Mouse (Mus musculus) lung, adult 2 months (tissue): ENCODE measurements around the gene Tgif1.
A peak's percentile ranks its signal among the peaks of the same experiment; 100 is the strongest.

ENCODE experiments used
- CTCF ChIP-seq: fragments of 200-500 bp; IDR thresholded peaks from 2 replicates; pipeline ENCODE4 v1.5.1; 2011; ENCODE audit warnings: mild to moderate bottlenecking, low read length, control low read depth; ENCODE audit not compliant: insufficient read depth
- POLR2A ChIP-seq: fragments of 200-500 bp; IDR thresholded peaks from 2 replicates; pipeline ENCODE4 v1.6.1; 2011; ENCODE audit warnings: low read depth, mild to moderate bottlenecking, control low read depth, low read length, borderline replicate concordance; ENCODE audit errors: extremely low read depth

DNA sequence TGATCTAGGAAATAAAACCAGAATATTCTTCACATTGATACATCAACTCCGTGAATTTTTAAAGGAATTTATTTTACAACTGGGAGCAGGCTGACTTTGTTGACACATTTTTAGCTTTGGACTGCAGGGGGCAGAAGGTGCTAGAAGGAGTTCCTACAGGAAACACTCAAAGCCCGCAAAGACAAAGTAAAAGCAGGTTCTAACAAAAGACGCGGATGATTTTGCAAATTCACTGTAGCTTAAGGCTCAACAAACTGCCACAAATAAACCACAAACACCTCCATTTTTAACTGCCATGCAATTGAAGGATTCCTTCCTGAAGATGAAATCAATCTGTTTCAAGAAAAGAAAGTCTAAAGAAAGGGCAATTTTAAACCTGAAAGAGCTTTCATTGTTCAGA is 6.3 kb downstream of the Tgif1 start:
- TF ChIP-seq CTCF (0 out of 2 replicates have a peak, but pooled peaks have one; percentile 21), POLR2A (no peak)
